Mouse (Mus musculus): ENCODE data around the gene Smtnl1. TPM values are rescaled to one million over a fixed set of nuclear protein-coding genes. Genes with fewer than 3 reads are reported as not detected.

The Smtnl1 gene
- polyA plus RNA-seq (2012; rRNA removed) = 0.05 and 0.21 TPM in 2 replicates

DNA sequence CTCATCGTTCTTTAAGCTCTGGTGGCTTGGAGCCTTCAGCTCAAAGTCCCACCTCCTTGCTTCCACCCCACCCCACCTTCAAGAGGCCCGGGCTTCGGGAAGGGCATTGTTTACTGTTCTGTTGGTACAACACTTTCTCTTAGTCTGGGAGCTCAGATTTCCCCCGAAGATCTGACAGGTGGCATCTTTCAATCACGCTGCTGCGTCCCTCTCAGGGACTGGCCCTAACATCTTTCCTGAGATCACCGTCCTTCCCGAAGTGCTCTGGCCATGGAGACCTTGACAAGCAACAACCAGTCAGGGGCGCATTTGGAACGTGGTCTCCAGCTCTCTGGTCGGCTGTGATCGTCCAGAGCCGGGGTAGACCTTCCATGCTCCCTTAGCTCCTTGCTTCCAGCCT is at the start of gene Smtnl1:
TSS of gene Smtnl1 (minus strand) at position 101 of the 400 bp plus-strand sequence.

DNA sequence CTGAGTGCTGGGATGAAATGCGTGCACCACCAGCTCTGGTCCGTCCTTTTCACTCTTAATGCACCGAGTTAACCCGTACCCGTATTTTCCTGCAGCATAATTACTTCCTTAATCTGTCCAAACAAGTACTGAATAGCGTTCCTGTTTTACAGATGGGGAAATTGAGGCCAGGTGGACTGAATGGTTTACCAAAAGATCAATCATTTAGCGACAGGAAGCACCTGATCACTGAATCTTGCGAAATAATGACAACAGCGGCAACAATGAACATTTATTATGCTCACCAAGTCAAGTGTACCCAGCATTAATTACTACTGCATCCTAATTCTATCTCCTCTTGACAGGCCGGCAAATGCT is 16.1 kb upstream of the Smtnl1 start, which contains the start of gene Slc43a1:
TSS of gene Slc43a1 (plus strand) at position 258 of the 357 bp plus-strand sequence.

GRCm38 (mm10) chr2:84826488-84827282 is 4.2 kb upstream of the Smtnl1 start, which contains the start of gene Timm10:
Timm10 (plus strand) TSS chr2:84826997.

GRCm38 (mm10) chr2:84798493-84798921 is 23.9 kb downstream of the Smtnl1 start, which contains the start of gene Ube2l6:
Ube2l6 (plus strand) TSS chr2:84798828.

GRCm38 (mm10) chr2:84775241-84775640 is 47.2 kb downstream of the Smtnl1 start, which contains the start of gene Serping1:
Serping1 (minus strand) TSS chr2:84775444.

Other genes starting within 250 kb of the Smtnl1 start
- gene Ctnnd1, start 171.9 kb downstream of the Smtnl1 start, polyA plus RNA-seq (2012; rRNA removed) = 71.0 and 78.3 TPM in 2 replicates
- gene Btbd18, start 163.6 kb downstream of the Smtnl1 start, polyA plus RNA-seq (2012; rRNA removed) = 0.01 and 0.05 TPM in 2 replicates
- 342 and 519 TPM in 2 replicates for gene Selenoh, start 151.9 kb downstream of the Smtnl1 start, polyA plus RNA-seq (2012; rRNA removed)
- gene Gm28635, start 144.6 kb downstream of the Smtnl1 start, polyA plus RNA-seq (2012; rRNA removed) = not detected in 2 replicates
- 31.4 and 31.9 TPM in 2 replicates for gene Med19, start 144.2 kb downstream of the Smtnl1 start, polyA plus RNA-seq (2012; rRNA removed)
- gene Tmx2, start 143.5 kb downstream of the Smtnl1 start, polyA plus RNA-seq (2012; rRNA removed) = 128 and 209 TPM in 2 replicates
- gene Zdhhc5, start 107.5 kb downstream of the Smtnl1 start, polyA plus RNA-seq (2012; rRNA removed) = 21.0 and 34.9 TPM in 2 replicates
- gene Clp1, start 95.3 kb downstream of the Smtnl1 start, polyA plus RNA-seq (2012; rRNA removed) = 26.7 and 28.5 TPM in 2 replicates
- 23.8 and 26.2 TPM in 2 replicates for gene Ypel4, start 88.6 kb downstream of the Smtnl1 start, polyA plus RNA-seq (2012; rRNA removed)
- 15.6 and 52.5 TPM in 2 replicates for gene Gm19426, start 79.0 kb downstream of the Smtnl1 start, polyA plus RNA-seq (2012; rRNA removed)
- gene Serping1, start 47.2 kb downstream of the Smtnl1 start, polyA plus RNA-seq (2012; rRNA removed) = 20.3 and 28.2 TPM in 2 replicates
- gene Ube2l6, start 23.8 kb downstream of the Smtnl1 start, polyA plus RNA-seq (2012; rRNA removed) = 36.1 and 53.2 TPM in 2 replicates
- gene Timm10, start 4.3 kb upstream of the Smtnl1 start, polyA plus RNA-seq (2012; rRNA removed) = 68.3 and 99.3 TPM in 2 replicates
- 13.6 and 24.5 TPM in 2 replicates for gene Slc43a1, start 16.2 kb upstream of the Smtnl1 start, polyA plus RNA-seq (2012; rRNA removed)
- gene Rtn4rl2, start 64.1 kb upstream of the Smtnl1 start, polyA plus RNA-seq (2012; rRNA removed) = 4.2 and 5.0 TPM in 2 replicates
- 25.1 and 55.6 TPM in 2 replicates for gene Slc43a3, start 113.9 kb upstream of the Smtnl1 start, polyA plus RNA-seq (2012; rRNA removed)
- gene Prg2, start 157.8 kb upstream of the Smtnl1 start, polyA plus RNA-seq (2012; rRNA removed) = 4.5 and 14.3 TPM in 2 replicates
- gene Prg3, start 165.6 kb upstream of the Smtnl1 start, polyA plus RNA-seq (2012; rRNA removed) = 0.50 and 3.7 TPM in 2 replicates
- 320 and 392 TPM in 2 replicates for gene Ssrp1, start 214.6 kb upstream of the Smtnl1 start, polyA plus RNA-seq (2012; rRNA removed)
- gene P2rx3, start 214.8 kb upstream of the Smtnl1 start, polyA plus RNA-seq (2012; rRNA removed) = 4.5 and 8.9 TPM in 2 replicates
- gene Tnks1bp1, start 225.4 kb upstream of the Smtnl1 start, polyA plus RNA-seq (2012; rRNA removed) = 35.6 and 45.7 TPM in 2 replicates